Mouse (Mus musculus): ENCODE results near the gene Ephb1. TPM values are rescaled to one million over a fixed set of nuclear protein-coding genes. Genes with fewer than 3 reads are reported as not detected.

Gene Ephb1
- polyA plus RNA-seq, 1 experiment: not detected

GRCm38 (mm10) chr9:102342026-102342425, 12.5 kb downstream of the Ephb1 start:
- no peaks in the 10 kb centered on the region for H3K4me1 ChIP-seq (ENCODE audit: control insufficient read depth, insufficient read depth, insufficient read length, low read length)
- H3K4me3 ChIP-seq (ENCODE audit: insufficient read depth, low read depth, low read length): no peak overlapping the region

DNA sequence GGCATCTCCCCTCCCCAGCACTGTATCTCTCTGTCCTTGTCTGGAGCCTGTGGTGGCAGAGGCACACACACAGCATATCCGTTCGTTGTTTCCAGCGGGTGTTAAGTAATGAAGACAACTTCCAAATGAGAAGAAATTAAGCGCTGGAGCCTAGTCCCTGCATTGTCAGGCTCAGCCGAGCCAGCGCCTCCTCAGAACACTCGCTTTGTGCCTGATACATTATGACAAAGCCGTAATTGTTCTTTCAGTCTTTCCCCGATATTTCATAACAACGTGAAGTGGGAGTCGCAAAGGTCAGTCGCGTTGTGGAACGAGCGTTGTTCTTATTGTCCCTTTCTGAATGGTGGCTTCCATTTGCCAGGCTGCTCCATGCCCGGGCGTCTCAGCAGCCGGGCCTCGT, 13.7 kb downstream of the Ephb1 start:
- no peak overlapping the region for H3K27ac ChIP-seq (replicated peaks; ENCODE audit: low read depth, low read length)

More at GRCm38 (mm10) chr9:102342026-102342425, 12.5 kb downstream of the Ephb1 start:
- no peak overlapping the region for H3K27ac ChIP-seq (replicated peaks; ENCODE audit: low read depth, low read length)

GRCm38 (mm10) chr9:102335571-102336282, 18.8 kb downstream of the Ephb1 start:
- H3K4me1 ChIP-seq (ENCODE audit: control insufficient read depth, insufficient read depth, insufficient read length, low read length): no peaks in the 10 kb centered on the region
- no peak overlapping the region for H3K4me3 ChIP-seq (ENCODE audit: insufficient read depth, low read depth, low read length)
- no peak overlapping the region for H3K27ac ChIP-seq (replicated peaks; ENCODE audit: low read depth, low read length)

More for the DNA sequence above, 13.7 kb downstream of the Ephb1 start:
- no peak overlapping the region for H3K4me3 ChIP-seq (ENCODE audit: insufficient read depth, low read depth, low read length)
- H3K4me1 ChIP-seq (ENCODE audit: control insufficient read depth, insufficient read depth, insufficient read length, low read length): no peaks in the 10 kb centered on the region

GRCm38 (mm10) chr9:102330266-102331060, 24.0 kb downstream of the Ephb1 start:
- no peaks in the 10 kb centered on the region; the same call in 1 of the 2 replicates for H3K4me1 ChIP-seq (ENCODE audit: control insufficient read depth, insufficient read depth, insufficient read length, low read length)

DNA sequence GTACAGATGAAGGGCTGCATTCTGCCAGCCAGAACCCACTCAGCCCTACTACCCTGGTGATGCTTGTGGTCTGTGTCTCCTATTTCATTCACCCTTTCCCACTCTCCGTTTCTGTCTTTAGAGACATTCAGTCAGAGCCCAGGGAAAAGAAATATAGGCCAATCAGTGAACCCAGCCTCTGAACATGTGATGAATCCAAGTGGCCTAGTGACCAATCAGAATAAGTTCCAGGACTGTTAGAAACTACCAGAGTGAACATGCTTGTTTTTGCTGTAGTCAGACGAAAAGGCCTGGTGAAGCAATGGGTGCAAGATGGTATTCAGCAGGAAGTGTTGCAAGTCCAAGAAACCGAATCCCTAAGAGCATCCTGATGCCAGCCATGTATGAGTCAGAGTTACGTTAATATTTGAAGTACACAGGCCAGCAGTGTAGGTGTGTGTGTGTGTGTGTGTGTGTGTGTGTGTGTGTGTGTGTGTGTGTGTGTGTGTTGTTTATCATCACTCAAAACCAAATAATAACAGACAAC, 26.8 kb downstream of the Ephb1 start:
- Histone ChIP-seq H3K27ac (replicated peaks; ENCODE audit: low read depth, low read length) (no peak overlapping the region), H3K4me1 (ENCODE audit: control insufficient read depth, insufficient read depth, insufficient read length, low read length) (no peaks in the 10 kb centered on the region; the same call in 1 of the 2 replicates), H3K4me3 (ENCODE audit: insufficient read depth, low read depth, low read length) (no peak overlapping the region)

More at GRCm38 (mm10) chr9:102330266-102331060, 24.0 kb downstream of the Ephb1 start:
- Histone ChIP-seq H3K27ac (replicated peaks; ENCODE audit: low read depth, low read length) (no peak overlapping the region), H3K4me3 (ENCODE audit: insufficient read depth, low read depth, low read length) (no peak overlapping the region)

GRCm38 (mm10) chr9:102315436-102315835, 39.1 kb downstream of the Ephb1 start:
- H3K4me1 ChIP-seq (ENCODE audit: control insufficient read depth, insufficient read depth, insufficient read length, low read length): no peaks in the 10 kb centered on the region
- no peak overlapping the region for H3K4me3 ChIP-seq (ENCODE audit: insufficient read depth, low read depth, low read length)
- no peak overlapping the region for H3K27ac ChIP-seq (replicated peaks; ENCODE audit: low read depth, low read length)

- H3K4me1 ChIP-seq (ENCODE audit: control insufficient read depth, insufficient read depth, insufficient read length, low read length): peaks cover 2% of the 10 kb centered on the region; the same call in 1 of the 2 replicates
- H3K4me3 ChIP-seq (ENCODE audit: insufficient read depth, low read depth, low read length): no peak overlapping the region
- no peak overlapping the region for H3K27ac ChIP-seq (replicated peaks; ENCODE audit: low read depth, low read length)
Observed at GRCm38 (mm10) chr9:102314795-102315194, 39.7 kb downstream of the Ephb1 start.

DNA sequence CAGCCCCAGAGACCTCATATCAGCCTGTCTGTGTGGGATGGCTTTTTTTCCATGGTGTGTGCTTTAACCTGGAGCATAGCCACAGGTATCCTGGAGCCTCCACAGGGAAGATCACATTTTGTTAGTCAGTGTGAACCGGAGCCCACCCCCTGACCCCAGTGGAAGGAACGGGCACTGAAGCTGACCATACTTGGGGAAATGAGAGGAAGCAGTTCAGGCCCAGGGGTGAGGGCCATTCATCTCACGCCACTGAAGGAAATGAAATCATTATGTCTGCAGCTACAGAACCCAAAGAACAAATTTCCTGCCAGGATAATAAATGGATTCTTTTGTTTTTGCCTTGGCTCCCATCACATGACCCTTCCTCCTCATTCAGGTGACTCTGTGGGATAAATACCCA, 44.1 kb downstream of the Ephb1 start:
- H3K4me1 ChIP-seq (ENCODE audit: control insufficient read depth, insufficient read depth, insufficient read length, low read length): peaks cover 16% of the 10 kb centered on the region

GRCm38 (mm10) chr9:102309278-102309677, 45.2 kb downstream of the Ephb1 start:
- Histone ChIP-seq H3K4me3 (ENCODE audit: insufficient read depth, low read depth, low read length) (no peak overlapping the region), H3K4me1 (ENCODE audit: control insufficient read depth, insufficient read depth, insufficient read length, low read length) (peaks cover 17% of the 10 kb centered on the region), H3K27ac (replicated peaks; ENCODE audit: low read depth, low read length) (no peak overlapping the region)

More for the DNA sequence above, 44.1 kb downstream of the Ephb1 start:
- H3K27ac ChIP-seq (replicated peaks; ENCODE audit: low read depth, low read length): peak overlapping the region; percentile 60; the same call in 1 of the 2 replicates
- no peak overlapping the region for H3K4me3 ChIP-seq (ENCODE audit: insufficient read depth, low read depth, low read length)

DNA sequence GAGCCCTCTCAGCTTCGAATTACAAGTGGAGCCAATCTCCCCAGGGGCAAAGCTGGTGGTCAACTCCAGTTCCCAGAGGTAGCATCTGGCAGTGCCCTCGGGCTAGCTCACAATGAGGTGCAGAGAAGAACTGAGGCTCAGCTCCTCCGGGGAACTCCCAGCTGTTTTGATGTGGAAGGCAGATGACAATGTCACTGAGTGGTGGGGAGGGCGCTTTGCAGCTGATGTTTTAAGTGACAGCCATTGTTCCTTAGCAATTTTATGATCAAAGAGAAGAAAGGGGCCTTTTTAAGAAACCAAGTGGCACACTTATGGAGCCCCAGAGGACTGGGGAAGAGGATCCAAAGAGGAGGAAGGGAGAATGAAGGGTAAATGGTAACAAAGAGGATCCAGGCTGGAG, 46.8 kb downstream of the Ephb1 start:
- H3K4me3 ChIP-seq (ENCODE audit: insufficient read depth, low read depth, low read length): no peak overlapping the region
- H3K4me1 ChIP-seq (ENCODE audit: control insufficient read depth, insufficient read depth, insufficient read length, low read length): peaks cover 17% of the 10 kb centered on the region
- H3K27ac ChIP-seq (replicated peaks; ENCODE audit: low read depth, low read length): peak overlapping the region; percentile 83

- Histone ChIP-seq H3K27ac (replicated peaks; ENCODE audit: low read depth, low read length) (peak overlapping the region; percentile 92), H3K4me1 (ENCODE audit: control insufficient read depth, insufficient read depth, insufficient read length, low read length) (peaks cover 17% of the 10 kb centered on the region)
Observed at GRCm38 (mm10) chr9:102306645-102307415, 47.7 kb downstream of the Ephb1 start.

DNA sequence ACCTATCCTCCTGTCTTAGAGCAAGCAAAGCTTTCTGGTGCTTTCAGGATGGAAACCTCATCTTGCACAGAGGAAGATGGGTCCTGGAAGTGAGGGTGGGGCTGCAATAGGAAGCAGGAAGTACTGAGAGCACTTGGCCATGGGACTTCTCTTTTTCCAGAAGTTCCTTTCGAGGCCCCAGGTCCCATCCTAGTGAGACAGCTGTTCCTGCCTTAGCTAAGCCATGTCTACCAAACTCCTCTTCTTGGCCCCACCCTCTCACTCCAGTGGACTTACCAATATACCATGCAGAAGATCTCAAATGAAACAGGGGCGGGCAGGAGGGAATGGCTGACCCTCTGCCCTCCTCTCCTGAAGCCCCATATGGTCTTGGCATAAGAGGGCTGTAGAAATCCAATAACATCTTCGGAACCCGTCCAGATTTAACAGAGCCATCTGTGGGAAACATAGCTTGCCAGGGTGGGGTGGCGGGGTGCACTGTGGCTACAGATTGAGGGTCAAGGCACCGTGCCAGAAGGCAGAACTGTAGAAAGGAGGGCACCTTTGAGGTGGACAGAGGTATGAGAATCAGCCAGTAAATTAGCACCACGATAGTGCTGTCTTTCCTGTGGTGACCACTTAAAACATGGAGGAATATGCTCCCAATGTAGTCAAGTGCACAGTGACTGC, 48.9 kb downstream of the Ephb1 start:
- Histone ChIP-seq H3K4me1 (ENCODE audit: control insufficient read depth, insufficient read depth, insufficient read length, low read length) (peaks cover 17% of the 10 kb centered on the region), H3K4me3 (ENCODE audit: insufficient read depth, low read depth, low read length) (no peak overlapping the region), H3K27ac (replicated peaks; ENCODE audit: low read depth, low read length) (peak overlapping the region; percentile 48)

More at GRCm38 (mm10) chr9:102306645-102307415, 47.7 kb downstream of the Ephb1 start:
- no peak overlapping the region for H3K4me3 ChIP-seq (ENCODE audit: insufficient read depth, low read depth, low read length)

DNA sequence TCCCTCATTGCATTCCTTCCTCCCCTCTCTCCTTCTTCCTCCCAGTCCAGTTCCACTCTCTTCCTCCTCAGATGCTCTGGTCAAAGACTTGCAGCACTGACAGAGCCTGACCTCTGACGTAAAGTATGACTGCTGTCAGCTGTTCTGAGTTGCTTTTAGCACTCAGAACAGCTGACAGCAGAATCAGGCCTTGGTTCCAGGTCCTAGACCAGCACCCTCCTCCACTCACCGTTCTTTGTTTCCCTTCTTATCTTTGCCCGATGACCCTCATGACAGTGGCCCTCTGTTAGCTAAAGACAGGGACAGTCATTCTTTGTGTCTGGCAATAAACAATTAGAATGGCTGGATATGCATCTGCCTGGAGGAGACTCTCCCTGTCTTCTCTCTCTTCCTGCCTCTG, 49.7 kb downstream of the Ephb1 start:
- H3K27ac ChIP-seq (replicated peaks; ENCODE audit: low read depth, low read length): no peak overlapping the region
- H3K4me1 ChIP-seq (ENCODE audit: control insufficient read depth, insufficient read depth, insufficient read length, low read length): peaks cover 15% of the 10 kb centered on the region
- H3K4me3 ChIP-seq (ENCODE audit: insufficient read depth, low read depth, low read length): no peak overlapping the region

- peaks cover 15% of the 10 kb centered on the region for H3K4me1 ChIP-seq (ENCODE audit: control insufficient read depth, insufficient read depth, insufficient read length, low read length)
- H3K27ac ChIP-seq (replicated peaks; ENCODE audit: low read depth, low read length): no peak overlapping the region
- no peak overlapping the region for H3K4me3 ChIP-seq (ENCODE audit: insufficient read depth, low read depth, low read length)
Observed at GRCm38 (mm10) chr9:102303882-102304281, 50.6 kb downstream of the Ephb1 start.

Measured in brown adipose tissue, adult 24 weeks (tissue).